Mouse (Mus musculus): ENCODE data around the gene Cpeb4. TPM values are rescaled to one million over a fixed set of nuclear protein-coding genes. Genes with fewer than 3 reads are reported as not detected.
A peak's percentile ranks its signal among the peaks of the same experiment; 100 is the strongest.

Cpeb4 gene
- total and polyA plus RNA-seq, 2 experiments, result 9.0 to 30.6 TPM

- peaks cover 42% of the 10 kb centered on the region for H3K36me3 ChIP-seq (ENCODE audit: control insufficient read depth, insufficient read depth, low read length)
- peaks cover 23% of the 10 kb centered on the region for H3K4me1 ChIP-seq (ENCODE audit: control insufficient read depth, insufficient read depth, low read length)
- no peak for DNase-seq (ENCODE audit: extremely low read depth, low read depth, low spot score)
- no peaks in the 10 kb centered on the region for H3K27me3 ChIP-seq (ENCODE audit: control insufficient read depth, insufficient read depth, low read length)
- peaks cover 25% of the 10 kb centered on the region for H3K79me2 ChIP-seq (ENCODE audit: control insufficient read depth, insufficient read depth, low read length)
- 49% methylated on average over 4 of the region's 4 CpGs for WGBS
- TF ChIP-seq POLR2A (IDR thresholded peaks at IDR 0.05; ENCODE audit: extremely low read depth, insufficient read depth, low read length) (no peak), CTCF (IDR thresholded peaks at IDR 0.05; ENCODE audit: low read depth, low read length) (no peak)
- no peak overlapping the region for H3K27ac ChIP-seq (replicated peaks; ENCODE audit: insufficient read depth, low read depth, low read length)
- no peak overlapping the region for H3K9ac ChIP-seq (ENCODE audit: low read depth, low read length)
- no peak overlapping the region for H3K4me3 ChIP-seq (ENCODE audit: insufficient read depth, low read depth, low read length)
Observed at GRCm38 (mm10) chr11:31896065-31896792, 24.2 kb downstream of the Cpeb4 start.

- H3K9ac ChIP-seq (ENCODE audit: low read depth, low read length), result no peak overlapping the region
- peaks cover 27% of the 10 kb centered on the region for H3K4me1 ChIP-seq (ENCODE audit: control insufficient read depth, insufficient read depth, low read length)
- H3K27ac ChIP-seq (replicated peaks; ENCODE audit: insufficient read depth, low read depth, low read length), result no peak overlapping the region
- H3K4me3 ChIP-seq (ENCODE audit: insufficient read depth, low read depth, low read length), result no peak overlapping the region
- H3K36me3 ChIP-seq (ENCODE audit: control insufficient read depth, insufficient read depth, low read length), result peaks cover 46% of the 10 kb centered on the region
- 84% methylated on average over 3 of the region's 3 CpGs for WGBS
- no peaks in the 10 kb centered on the region for H3K27me3 ChIP-seq (ENCODE audit: control insufficient read depth, insufficient read depth, low read length)
- no peak for DNase-seq (ENCODE audit: extremely low read depth, low read depth, low spot score)
- peaks cover 26% of the 10 kb centered on the region for H3K79me2 ChIP-seq (ENCODE audit: control insufficient read depth, insufficient read depth, low read length)
- no peak for TF ChIP-seq CTCF (IDR thresholded peaks at IDR 0.05; ENCODE audit: low read depth, low read length)
- TF ChIP-seq POLR2A (IDR thresholded peaks at IDR 0.05; ENCODE audit: extremely low read depth, insufficient read depth, low read length), result no peak
Observed at GRCm38 (mm10) chr11:31896905-31897304, 24.9 kb downstream of the Cpeb4 start.

- H3K27me3 ChIP-seq (ENCODE audit: control insufficient read depth, insufficient read depth, low read length), result no peaks in the 10 kb centered on the region
- peaks cover 25% of the 10 kb centered on the region for H3K79me2 ChIP-seq (ENCODE audit: control insufficient read depth, insufficient read depth, low read length)
- H3K36me3 ChIP-seq (ENCODE audit: control insufficient read depth, insufficient read depth, low read length), result peaks cover 39% of the 10 kb centered on the region
- no peak for TF ChIP-seq POLR2A (IDR thresholded peaks at IDR 0.05; ENCODE audit: extremely low read depth, insufficient read depth, low read length)
- no peak for TF ChIP-seq CTCF (IDR thresholded peaks at IDR 0.05; ENCODE audit: low read depth, low read length)
- H3K4me1 ChIP-seq (ENCODE audit: control insufficient read depth, insufficient read depth, low read length), result peaks cover 34% of the 10 kb centered on the region
- DNase-seq (ENCODE audit: extremely low read depth, low read depth, low spot score), result no peak
- no peak overlapping the region for H3K9ac ChIP-seq (ENCODE audit: low read depth, low read length)
- no peak overlapping the region for H3K4me3 ChIP-seq (ENCODE audit: insufficient read depth, low read depth, low read length)
- peak overlapping the region; percentile 29; the same call in 1 of the 2 replicates for H3K27ac ChIP-seq (replicated peaks; ENCODE audit: insufficient read depth, low read depth, low read length)
Observed at GRCm38 (mm10) chr11:31899166-31899565, 27.2 kb downstream of the Cpeb4 start.

- TF ChIP-seq POLR2A (IDR thresholded peaks at IDR 0.05; ENCODE audit: extremely low read depth, insufficient read depth, low read length) (no peak), CTCF (IDR thresholded peaks at IDR 0.05; ENCODE audit: low read depth, low read length) (no peak)
- peaks cover 34% of the 10 kb centered on the region for H3K36me3 ChIP-seq (ENCODE audit: control insufficient read depth, insufficient read depth, low read length)
Observed at GRCm38 (mm10) chr11:31900736-31901135, 28.7 kb downstream of the Cpeb4 start.

GRCm38 (mm10) chr11:31902251-31903001 is 30.4 kb downstream of the Cpeb4 start:
- Histone ChIP-seq H3K27ac (replicated peaks; ENCODE audit: insufficient read depth, low read depth, low read length) (0 out of 2 replicates have a peak overlapping the region, but pooled peaks have one; percentile 23), H3K27me3 (ENCODE audit: control insufficient read depth, insufficient read depth, low read length) (no peaks in the 10 kb centered on the region), H3K4me1 (ENCODE audit: control insufficient read depth, insufficient read depth, low read length) (peaks cover 46% of the 10 kb centered on the region), H3K4me3 (ENCODE audit: insufficient read depth, low read depth, low read length) (no peak overlapping the region), H3K79me2 (ENCODE audit: control insufficient read depth, insufficient read depth, low read length) (peaks cover 18% of the 10 kb centered on the region), H3K9ac (ENCODE audit: low read depth, low read length) (no peak overlapping the region), H3K36me3 (ENCODE audit: control insufficient read depth, insufficient read depth, low read length) (peaks cover 24% of the 10 kb centered on the region)
- peak; percentile 55 for DNase-seq (ENCODE audit: extremely low read depth, low read depth, low spot score)
- TF ChIP-seq CTCF (IDR thresholded peaks at IDR 0.05; ENCODE audit: low read depth, low read length), result no peak
- TF ChIP-seq POLR2A (IDR thresholded peaks at IDR 0.05; ENCODE audit: extremely low read depth, insufficient read depth, low read length), result no peak
- 69% methylated on average over 1 of the region's 1 CpGs for WGBS

More at GRCm38 (mm10) chr11:31900736-31901135, 28.7 kb downstream of the Cpeb4 start:
- Histone ChIP-seq H3K27me3 (ENCODE audit: control insufficient read depth, insufficient read depth, low read length) (no peaks in the 10 kb centered on the region), H3K79me2 (ENCODE audit: control insufficient read depth, insufficient read depth, low read length) (peaks cover 25% of the 10 kb centered on the region), H3K4me3 (ENCODE audit: insufficient read depth, low read depth, low read length) (no peak overlapping the region), H3K27ac (replicated peaks; ENCODE audit: insufficient read depth, low read depth, low read length) (no peak overlapping the region), H3K9ac (ENCODE audit: low read depth, low read length) (no peak overlapping the region), H3K4me1 (ENCODE audit: control insufficient read depth, insufficient read depth, low read length) (peaks cover 35% of the 10 kb centered on the region)
- peak; percentile 45 for DNase-seq (ENCODE audit: extremely low read depth, low read depth, low spot score)
- 37% methylated on average over 1 of the region's 1 CpGs for WGBS
